Comparison of ENCODE assay signal across 9 mouse cellular contexts in genomic region chr9:60991509-60991908, GRCm38 (mm10).
DNase-seq lines count a peak whose midpoint lies in the region.
"Had no signal": no experiment of that assay in that cellular context is flagged by ENCODE, and none has a peak within 500 bp of the region (broad histone marks: within the 10 kb centered on the region; RNA-seq: fewer than 3 reads in every experiment).

No protein-coding gene starts in this region.

- H3K4me1 ChIP-seq in forebrain, embryonic 10.5 days, result peaks cover 16% of the 10 kb centered on the region
- H3K4me1 ChIP-seq in hindbrain, embryonic 10.5 days (replicated peaks), result peaks cover 18% of the 10 kb centered on the region
- H3K4me1 ChIP-seq: midbrain, embryonic 12.5 days had no signal

- H3K36me3 ChIP-seq in forebrain, embryonic 10.5 days (replicated peaks), result no peaks in the 10 kb centered on the region
- H3K36me3 ChIP-seq in hindbrain, embryonic 10.5 days, result no peaks in the 10 kb centered on the region
- H3K36me3 ChIP-seq: midbrain, embryonic 12.5 days had no signal

- no peaks in the 10 kb centered on the region for H3K9me3 ChIP-seq in forebrain, embryonic 10.5 days
- H3K9me3 ChIP-seq in hindbrain, embryonic 10.5 days, result no peaks in the 10 kb centered on the region
- H3K9me3 ChIP-seq: midbrain, embryonic 12.5 days had no signal

- peaks cover 4% of the 10 kb centered on the region; the same call in 1 of the 2 replicates for H3K27me3 ChIP-seq in forebrain, embryonic 10.5 days (ENCODE audit: poor library complexity, severe bottlenecking)
- H3K27me3 ChIP-seq in hindbrain, embryonic 10.5 days (ENCODE audit: insufficient read depth, poor library complexity, severe bottlenecking), result peaks cover 5% of the 10 kb centered on the region

- DNase-seq in gastrocnemius, postnatal 14 days, result peak; percentile 24
- DNase-seq in gastrocnemius, postnatal 4 days (ENCODE audit: low spot score in 2 of 2), result no peak
- peak; percentile 88 for DNase-seq in CD4-positive, CD25-positive, alpha-beta regulatory T cell, adult 2 months (ENCODE audit: low read depth, low spot score)
- DNase-seq in heart, postnatal 4 days, result peak; percentile 18
- DNase-seq in skeletal muscle tissue, adult 2 months (ENCODE audit: low read depth, low spot score), result peak; percentile 59
- DNase-seq in forebrain, embryonic 10.5 days (ENCODE audit: extremely low spot score, low spot score), result no peak
- no peak for DNase-seq in neural tube, embryonic 10.5 days (ENCODE audit: extremely low spot score, low spot score)
- DNase-seq in hindbrain, embryonic 10.5 days (ENCODE audit: low spot score), result no peak

- H3K27ac ChIP-seq in forebrain, embryonic 10.5 days, result no peak overlapping the region
- no peak overlapping the region for H3K27ac ChIP-seq in hindbrain, embryonic 10.5 days
- H3K27ac ChIP-seq: midbrain, embryonic 12.5 days had no signal

- no peak overlapping the region for H3K4me3 ChIP-seq in forebrain, embryonic 10.5 days
- no peak overlapping the region for H3K4me3 ChIP-seq in hindbrain, embryonic 10.5 days
- H3K4me3 ChIP-seq: midbrain, embryonic 12.5 days had no signal

- intact Hi-C loops in gastrocnemius, postnatal 14 days (cut with DNase I; ENCODE audit: low total_unique reads), result no loop called here

- WGBS in forebrain, embryonic 10.5 days, result 77% methylated on average over 5 of the region's 5 CpGs
- WGBS in hindbrain, embryonic 10.5 days, result 76% methylated on average over 5 of the region's 5 CpGs

Comparison
In these comparisons a context has a peak if more than half of its experiments do, and no peak if none do; other contexts are left out.
1. DNase-seq: peak in gastrocnemius, postnatal 14 days (single experiment), CD4-positive, CD25-positive, alpha-beta regulatory T cell, adult 2 months (single experiment), heart, postnatal 4 days (single experiment) and skeletal muscle tissue, adult 2 months (single experiment); none in gastrocnemius, postnatal 4 days (0 of 2), forebrain, embryonic 10.5 days (single experiment), neural tube, embryonic 10.5 days (single experiment) and hindbrain, embryonic 10.5 days (single experiment).